Mouse (Mus musculus) Muller cell, postnatal 12 days (primary cell): ENCODE data around the gene Rnf31.

Experiments used
- DNase-seq: peaks from one replicate; pipeline ENCODE4 v3.0.0-alpha.2; 2015; ENCODE audit errors: inconsistent ontology term

Gene Rnf31

GRCm38 (mm10) chr14:55591331-55591891, at the start of gene Rnf31:
Rnf31 (plus strand) TSS chr14:55591708.
- DNase-seq: peak; percentile 97

- DNase-seq: no peak
These were observed 49.2 kb upstream of the Rnf31 start for GRCm38 (mm10) chr14:55542268-55542667.

- DNase-seq: no peak
These were observed 47.2 kb upstream of the Rnf31 start for GRCm38 (mm10) chr14:55544334-55544733.

GRCm38 (mm10) chr14:55550191-55550590, 41.3 kb upstream of the Rnf31 start:
- no peak for DNase-seq

- DNase-seq: no peak
These were observed 40.2 kb upstream of the Rnf31 start for GRCm38 (mm10) chr14:55551347-55551746.

GRCm38 (mm10) chr14:55551794-55552193, 39.7 kb upstream of the Rnf31 start:
- DNase-seq: no peak

GRCm38 (mm10) chr14:55554635-55555034, 36.9 kb upstream of the Rnf31 start:
- DNase-seq: no peak

- no peak for DNase-seq
These were observed 35.7 kb upstream of the Rnf31 start for GRCm38 (mm10) chr14:55555788-55556187.

GRCm38 (mm10) chr14:55557003-55557402, 34.5 kb upstream of the Rnf31 start:
- peak; percentile 60 for DNase-seq

- no peak for DNase-seq
These were observed 33.9 kb upstream of the Rnf31 start for GRCm38 (mm10) chr14:55557587-55557986.

- DNase-seq: no peak
These were observed 32.6 kb upstream of the Rnf31 start for GRCm38 (mm10) chr14:55558740-55559448.

GRCm38 (mm10) chr14:55559799-55560201, 31.7 kb upstream of the Rnf31 start, which contains the start of gene Dcaf11:
Dcaf11 (plus strand) TSS chr14:55560006.
- DNase-seq: peak; percentile 96

- peak; percentile 100 for DNase-seq
These were observed 31.1 kb upstream of the Rnf31 start, which contains the start of gene A730061H03Rik for GRCm38 (mm10) chr14:55560202-55561073. A730061H03Rik (minus strand) TSS chr14:55560406.

GRCm38 (mm10) chr14:55561860-55562259, 29.6 kb upstream of the Rnf31 start:
- no peak for DNase-seq

- DNase-seq: no peak
These were observed 28.3 kb upstream of the Rnf31 start for GRCm38 (mm10) chr14:55563249-55563648.

- DNase-seq: no peak
These were observed 25.8 kb upstream of the Rnf31 start for GRCm38 (mm10) chr14:55565748-55566147.

- DNase-seq: no peak
These were observed 24.0 kb upstream of the Rnf31 start for GRCm38 (mm10) chr14:55567496-55567895.

GRCm38 (mm10) chr14:55570588-55570987, 20.9 kb upstream of the Rnf31 start:
- no peak for DNase-seq

- no peak for DNase-seq
These were observed 19.7 kb upstream of the Rnf31 start for GRCm38 (mm10) chr14:55571760-55572159.

- DNase-seq: no peak
These were observed 16.2 kb upstream of the Rnf31 start, which contains the start of gene Fitm1 for GRCm38 (mm10) chr14:55575302-55575701. Fitm1 (plus strand) TSS chr14:55575617.

- DNase-seq: no peak
These were observed 15.8 kb upstream of the Rnf31 start for GRCm38 (mm10) chr14:55575711-55576110.

GRCm38 (mm10) chr14:55576376-55576775, 15.1 kb upstream of the Rnf31 start:
- DNase-seq: no peak
